Mouse (Mus musculus) macrophage (primary cell): ENCODE results near the gene Olfml2b. TPM values are rescaled to one million over a fixed set of nuclear protein-coding genes. Genes with fewer than 3 reads are reported as not detected.

Experiments
- H3K27ac ChIP-seq: fragments of 350-480 bp; formaldehyde crosslinking; 2 replicates; pipeline ENCODE4 v1.9.0; 2021
- H3K36me3 ChIP-seq: fragments of 350-480 bp; formaldehyde crosslinking; 2 replicates; pipeline ENCODE4 v1.9.0; 2021; ENCODE audit errors: inconsistent target
- H3K4me3 ChIP-seq: fragments of 350-480 bp; formaldehyde crosslinking; 2 replicates; pipeline ENCODE4 v1.9.0; 2021; ENCODE audit errors: inconsistent target
- H3K79me2 ChIP-seq: fragments of 350-480 bp; formaldehyde crosslinking; 2 replicates; pipeline ENCODE4 v1.9.0; 2021; ENCODE audit errors: inconsistent target
- WGBS: methylation state at CpG from one replicate; pipeline ENCODE4 v1.1.7; 2026; ENCODE audit warnings: inconsistent platforms; ENCODE audit not compliant: missing documents; 5-methylcytosine and 5-hydroxymethylcytosine counted together
- polyA plus RNA-seq: library from polyadenylated mRNA; stranded (reverse); fragments of 250-400 nt; gene quantifications from 3 replicates; pipeline ENCODE4 v1.2.4, GENCODE M21; 2018; ENCODE audit warnings: inconsistent platforms

Olfml2b gene
- polyA plus RNA-seq, 1 experiment from 2014 or later, result 0.33 TPM

- WGBS, result 80% methylated on average over 4 of the region's 4 CpGs
- H3K4me3 ChIP-seq, result no peak overlapping the region
These were observed 13.8 kb upstream of the Olfml2b start for GRCm38 (mm10) chr1:170630489-170630888.

GRCm38 (mm10) chr1:170631571-170631970 lies 12.8 kb upstream of the Olfml2b start:
- no peaks in the 10 kb centered on the region for H3K79me2 ChIP-seq
- no peak overlapping the region for H3K27ac ChIP-seq
- H3K36me3 ChIP-seq, result no peaks in the 10 kb centered on the region
- H3K4me3 ChIP-seq, result no peak overlapping the region
- WGBS, result 92% methylated on average over 5 of the region's 5 CpGs

More at GRCm38 (mm10) chr1:170630489-170630888, 13.8 kb upstream of the Olfml2b start:
- Histone ChIP-seq H3K79me2 (no peaks in the 10 kb centered on the region), H3K27ac (no peak overlapping the region), H3K36me3 (no peaks in the 10 kb centered on the region)

GRCm38 (mm10) chr1:170632385-170632784 lies 11.9 kb upstream of the Olfml2b start:
- Histone ChIP-seq H3K27ac (no peak overlapping the region), H3K4me3 (no peak overlapping the region), H3K36me3 (no peaks in the 10 kb centered on the region), H3K79me2 (no peaks in the 10 kb centered on the region)
- WGBS, result 24% methylated on average over 3 of the region's 3 CpGs

- 90% methylated on average over 4 of the region's 4 CpGs for WGBS
- no peaks in the 10 kb centered on the region for H3K79me2 ChIP-seq
These were observed 11.5 kb upstream of the Olfml2b start for GRCm38 (mm10) chr1:170632856-170633255.

DNA sequence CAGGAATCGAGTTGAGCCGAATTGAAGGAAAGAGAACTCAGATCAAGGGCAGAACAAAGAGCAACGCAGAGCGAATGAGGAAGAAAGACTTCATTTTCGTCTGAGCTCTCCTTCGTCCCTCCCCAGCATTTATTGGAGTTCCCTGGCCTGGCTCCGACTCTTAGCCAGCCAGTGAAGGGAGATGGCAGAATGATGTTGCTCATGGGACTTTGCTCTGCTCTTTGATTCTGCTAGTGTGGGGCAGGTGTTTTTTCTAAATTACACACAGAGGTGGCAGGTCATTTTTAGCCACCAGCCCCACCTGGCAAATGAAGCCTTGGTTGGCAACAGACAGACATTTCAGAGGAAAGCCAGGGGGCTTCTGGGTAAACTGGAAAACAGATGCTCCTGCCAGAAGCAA lies 5.4 kb upstream of the Olfml2b start:
- 90% methylated on average over 7 of the region's 7 CpGs for WGBS

More at GRCm38 (mm10) chr1:170632856-170633255, 11.5 kb upstream of the Olfml2b start:
- H3K27ac ChIP-seq, result no peak overlapping the region
- H3K4me3 ChIP-seq, result no peak overlapping the region
- H3K36me3 ChIP-seq, result no peaks in the 10 kb centered on the region

DNA sequence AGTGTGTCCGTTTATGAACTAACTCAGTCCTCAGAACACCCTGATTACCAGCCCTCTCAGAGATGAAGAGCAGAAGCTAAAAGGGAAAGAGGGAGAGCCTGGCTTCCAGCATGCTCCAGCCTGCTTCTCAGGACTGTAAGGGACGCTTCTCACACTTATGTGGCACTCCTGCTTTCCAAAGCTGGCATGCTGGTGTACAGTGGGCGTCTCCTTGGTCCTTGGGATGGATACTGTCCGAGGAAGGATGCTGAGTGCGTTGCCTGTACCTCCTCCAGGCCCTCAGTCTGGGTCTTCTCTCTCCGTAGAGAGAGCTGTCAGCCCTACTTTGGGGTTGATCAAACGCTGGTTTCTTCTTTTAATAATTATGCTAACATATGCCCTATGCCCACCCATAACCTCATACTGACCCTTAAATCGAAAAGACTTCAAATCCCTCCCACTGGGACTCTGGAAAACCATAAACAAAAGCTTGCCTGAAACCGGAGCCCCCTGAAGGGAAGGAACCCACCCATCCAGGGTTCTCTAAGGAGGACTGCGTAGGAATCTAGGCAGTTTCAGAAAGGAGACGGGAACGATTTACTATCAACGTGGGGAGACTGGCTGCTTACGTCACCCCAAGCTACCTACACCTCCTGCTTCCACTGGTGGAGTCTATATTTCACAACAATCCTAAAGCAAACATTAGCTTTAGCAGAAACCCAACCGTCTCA lies 1.7 kb downstream of the Olfml2b start:
- no peaks in the 10 kb centered on the region for H3K79me2 ChIP-seq
- no peak overlapping the region for H3K4me3 ChIP-seq
- WGBS, result 81% methylated on average over 15 of the region's 15 CpGs
- no peaks in the 10 kb centered on the region for H3K36me3 ChIP-seq
- no peak overlapping the region for H3K27ac ChIP-seq

More for the DNA sequence above, 5.4 kb upstream of the Olfml2b start:
- Histone ChIP-seq H3K27ac (no peak overlapping the region), H3K79me2 (no peaks in the 10 kb centered on the region), H3K4me3 (no peak overlapping the region), H3K36me3 (no peaks in the 10 kb centered on the region)

GRCm38 (mm10) chr1:170646606-170647287 lies 2.4 kb downstream of the Olfml2b start:
- Histone ChIP-seq H3K36me3 (no peaks in the 10 kb centered on the region), H3K79me2 (no peaks in the 10 kb centered on the region), H3K4me3 (no peak overlapping the region), H3K27ac (no peak overlapping the region)
- WGBS, result 92% methylated on average over 9 of the region's 9 CpGs

GRCm38 (mm10) chr1:170647381-170647780 lies 3.0 kb downstream of the Olfml2b start:
- no peaks in the 10 kb centered on the region for H3K79me2 ChIP-seq
- no peak overlapping the region for H3K27ac ChIP-seq
- no peaks in the 10 kb centered on the region for H3K36me3 ChIP-seq
- no peak overlapping the region for H3K4me3 ChIP-seq
- WGBS, result 90% methylated on average over 7 of the region's 7 CpGs

DNA sequence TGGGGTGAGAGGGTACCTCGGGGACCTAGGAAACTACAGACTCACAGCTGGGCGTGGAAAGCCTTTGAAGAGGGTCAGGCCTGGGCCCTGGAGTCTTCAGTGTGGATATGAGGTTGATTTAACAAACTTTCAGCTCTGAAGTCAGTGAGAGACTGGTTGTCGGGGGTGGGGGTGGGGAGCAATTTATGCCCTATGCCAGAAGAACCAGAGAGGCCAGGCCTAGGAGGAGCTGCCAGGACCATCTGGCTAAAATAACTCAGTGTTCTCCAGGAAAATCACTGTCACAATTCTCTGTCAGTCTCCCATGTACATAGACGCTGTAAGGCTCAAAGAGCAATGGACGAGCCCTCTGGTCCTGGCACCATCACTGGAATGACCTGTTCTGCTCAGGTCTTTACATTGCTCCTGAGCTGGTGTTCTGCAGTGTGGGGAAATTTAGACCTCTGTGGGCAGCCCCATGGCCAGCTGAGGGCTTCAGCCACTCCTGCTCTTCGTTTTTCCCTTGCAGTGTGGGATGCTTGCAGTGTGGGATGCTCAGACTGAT lies 3.7 kb downstream of the Olfml2b start:
- Histone ChIP-seq H3K79me2 (no peaks in the 10 kb centered on the region), H3K36me3 (no peaks in the 10 kb centered on the region), H3K4me3 (no peak overlapping the region), H3K27ac (no peak overlapping the region)
- WGBS, result 87% methylated on average over 6 of the region's 6 CpGs

DNA sequence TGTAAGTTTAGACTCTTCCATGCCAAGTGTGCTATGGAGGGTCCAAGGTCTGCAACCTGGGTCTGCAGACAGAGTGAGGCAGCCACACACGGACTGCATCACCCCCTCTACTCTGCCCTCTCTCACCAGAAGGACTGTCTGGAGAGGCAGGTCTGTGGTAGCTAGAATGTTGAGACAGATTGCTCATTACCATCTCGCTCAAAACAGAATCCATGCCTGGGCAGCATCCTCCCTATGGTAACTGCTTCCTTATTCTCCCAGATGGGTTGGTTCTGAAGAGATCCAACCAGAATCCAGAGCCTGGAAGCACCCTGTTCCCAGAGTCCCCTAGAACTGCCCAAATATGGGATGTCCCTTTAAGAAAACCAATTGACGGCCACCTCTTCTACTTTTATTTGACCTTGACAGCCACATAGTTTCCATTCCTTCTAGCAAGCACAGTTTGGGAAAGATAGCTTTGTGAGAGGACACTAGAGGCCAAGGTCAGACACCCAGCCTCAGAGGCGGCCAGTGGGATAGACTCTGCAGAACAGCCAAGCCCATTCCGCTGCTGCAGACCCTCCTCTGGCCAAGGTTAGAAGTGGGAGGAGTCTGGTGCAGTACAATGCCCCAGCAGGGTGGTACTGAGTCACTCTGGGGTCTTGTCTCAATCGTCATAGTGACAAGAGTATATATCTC lies 6.9 kb downstream of the Olfml2b start:
- Histone ChIP-seq H3K79me2 (no peaks in the 10 kb centered on the region), H3K4me3 (no peak overlapping the region), H3K36me3 (no peaks in the 10 kb centered on the region), H3K27ac (no peak overlapping the region)
- 93% methylated on average over 6 of the region's 6 CpGs for WGBS

DNA sequence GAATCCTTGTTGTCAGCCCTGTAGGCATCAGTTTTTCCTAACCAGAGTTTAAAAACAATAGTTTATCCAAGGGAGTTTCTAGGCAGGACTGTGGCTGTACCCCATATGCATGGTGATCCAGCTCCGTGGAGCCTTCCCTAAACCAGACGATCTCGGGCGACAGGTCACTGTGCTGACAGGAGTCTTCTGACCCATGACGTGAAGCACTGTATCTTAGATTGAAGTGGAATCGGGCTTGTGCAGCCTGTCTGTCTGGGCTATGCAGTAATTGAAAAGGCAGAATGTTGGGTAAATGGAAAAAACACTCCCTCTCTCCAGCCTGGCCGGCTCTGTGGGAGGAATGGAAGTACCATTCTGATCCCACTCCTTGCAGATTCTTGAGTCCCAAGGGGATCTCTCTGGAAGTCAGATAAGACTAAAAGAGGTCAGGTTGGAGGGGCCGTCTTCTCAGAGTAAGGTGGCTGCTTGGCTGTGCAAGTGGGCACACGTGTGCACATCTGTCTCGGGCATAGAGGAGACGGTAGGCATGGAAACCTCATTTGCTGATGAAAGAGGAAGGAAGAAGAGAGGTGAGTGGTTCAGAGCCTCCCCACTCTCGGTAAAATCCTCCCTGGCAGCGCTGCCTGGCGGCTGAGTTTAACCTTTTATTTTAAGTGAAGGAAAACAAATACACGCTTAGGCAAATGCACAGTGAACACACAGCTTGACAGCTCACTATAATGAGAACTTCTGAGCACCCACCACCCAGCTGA lies 7.8 kb downstream of the Olfml2b start:
- WGBS, result 50% methylated on average over 15 of the region's 15 CpGs
- Histone ChIP-seq H3K79me2 (no peaks in the 10 kb centered on the region), H3K27ac (no peak overlapping the region), H3K36me3 (no peaks in the 10 kb centered on the region), H3K4me3 (no peak overlapping the region)

- Histone ChIP-seq H3K36me3 (no peaks in the 10 kb centered on the region), H3K79me2 (no peaks in the 10 kb centered on the region), H3K27ac (no peak overlapping the region), H3K4me3 (no peak overlapping the region)
- 87% methylated on average over 5 of the region's 5 CpGs for WGBS
These were observed 11.1 kb downstream of the Olfml2b start for GRCm38 (mm10) chr1:170655280-170655917.

DNA sequence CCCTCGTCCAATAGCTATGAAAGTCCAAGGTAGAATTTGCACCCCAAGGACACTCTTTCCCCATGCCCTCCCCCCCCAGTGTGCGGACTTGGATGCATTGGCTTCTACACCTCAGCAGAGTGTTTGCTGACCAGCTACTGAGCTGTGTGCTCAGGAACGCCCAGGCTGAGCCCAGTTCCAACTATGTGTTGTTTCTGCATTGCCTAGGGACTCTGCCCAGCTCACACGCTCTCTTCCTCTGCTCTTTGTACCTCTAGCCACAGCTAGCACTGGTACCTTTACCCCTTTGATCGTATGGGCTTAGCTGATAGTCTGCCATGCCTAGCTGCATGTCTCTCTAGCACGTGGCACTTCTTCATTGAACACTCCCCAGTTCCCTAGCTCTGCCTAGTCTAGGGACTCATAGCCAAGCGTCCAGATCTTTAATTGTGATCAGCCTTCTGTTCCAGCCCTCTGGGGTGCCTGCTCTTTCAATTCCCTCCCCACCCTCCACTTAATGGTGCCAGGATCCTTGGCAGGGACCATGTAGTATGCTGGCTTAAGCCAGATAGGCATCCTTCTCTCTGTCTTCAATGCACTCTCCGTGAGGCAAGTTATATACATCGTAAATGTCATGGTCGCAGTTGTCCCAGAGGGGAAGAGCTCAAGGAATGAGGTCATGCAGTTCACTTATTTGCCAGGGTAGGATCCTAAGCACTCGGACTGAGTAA lies 12.3 kb downstream of the Olfml2b start:
- H3K79me2 ChIP-seq, result no peaks in the 10 kb centered on the region
- no peak overlapping the region for H3K4me3 ChIP-seq
- no peaks in the 10 kb centered on the region for H3K36me3 ChIP-seq
- 91% methylated on average over 11 of the region's 11 CpGs for WGBS
- no peak overlapping the region for H3K27ac ChIP-seq
